Mouse (Mus musculus): ENCODE results near the gene Spata31d1b.

Spata31d1b gene

DNA sequence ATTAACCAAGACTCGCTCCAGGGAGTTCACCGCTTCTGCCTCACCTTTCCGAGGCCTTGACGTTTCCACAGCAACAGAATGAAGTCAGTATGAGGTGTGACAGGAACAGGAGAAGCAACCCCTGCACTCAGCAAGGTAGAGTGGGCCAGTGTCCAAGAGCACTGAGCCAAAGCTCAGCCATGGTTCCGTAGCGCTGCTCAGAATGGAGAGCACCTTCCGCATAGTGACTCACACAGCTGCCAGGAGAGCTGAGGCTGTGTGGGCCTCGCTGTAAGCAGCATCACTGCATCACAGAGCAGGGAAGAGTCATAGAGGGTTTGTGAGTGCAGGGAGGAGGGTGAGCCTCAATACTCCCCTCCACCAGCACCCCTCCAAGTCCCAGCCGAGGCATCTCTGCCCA lies 34.6 kb downstream of the Spata31d1b start, which contains the start of gene 1700014D04Rik:
Gene 1700014D04Rik (minus strand): TSS at position 42 of the 400 bp plus-strand sequence.
- DNase-seq (ENCODE audit: low spot score in 2 of 2), result no peak

DNA sequence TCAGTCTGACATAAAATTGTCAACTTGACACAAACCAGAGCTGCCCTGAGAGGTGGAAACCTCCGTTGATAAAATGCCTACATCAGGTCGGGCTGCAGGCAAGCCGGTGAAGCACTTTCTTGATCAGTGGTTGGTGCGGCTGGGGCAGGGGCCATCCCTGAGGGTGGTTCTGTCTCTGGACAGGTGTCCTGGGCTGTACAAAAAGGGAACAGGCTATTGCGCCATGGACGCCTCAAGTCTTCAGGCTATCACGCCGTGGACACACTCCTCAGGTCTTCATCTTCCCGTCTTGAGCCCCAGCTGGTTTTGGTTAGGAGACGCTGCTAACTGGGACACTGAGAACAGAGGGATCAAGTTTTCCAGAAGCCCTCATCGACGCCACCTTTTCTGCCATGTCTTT lies 38.2 kb downstream of the Spata31d1b start:
- no peak for DNase-seq (ENCODE audit: low spot score in 2 of 2)

DNA sequence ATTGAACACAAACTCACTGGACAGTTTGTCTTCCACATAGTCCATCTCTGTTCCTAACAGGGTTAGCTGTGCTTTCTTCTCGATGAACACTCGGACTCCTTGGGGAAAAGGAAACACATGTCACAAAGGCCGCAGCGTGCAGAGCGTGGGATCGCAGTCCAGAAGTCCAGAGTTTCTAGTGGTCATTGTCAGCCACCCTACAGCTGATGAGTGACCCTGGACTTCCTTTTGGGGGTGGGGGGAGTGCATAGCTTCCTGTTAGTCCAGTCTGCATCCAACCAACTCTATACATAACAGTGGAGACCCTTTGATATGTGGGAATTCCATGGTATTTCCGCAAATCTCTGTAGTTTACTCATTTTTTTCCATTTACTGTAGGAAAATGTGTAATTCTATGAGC lies 44.8 kb downstream of the Spata31d1b start:
- DNase-seq (ENCODE audit: low spot score in 2 of 2), result no peak

DNA sequence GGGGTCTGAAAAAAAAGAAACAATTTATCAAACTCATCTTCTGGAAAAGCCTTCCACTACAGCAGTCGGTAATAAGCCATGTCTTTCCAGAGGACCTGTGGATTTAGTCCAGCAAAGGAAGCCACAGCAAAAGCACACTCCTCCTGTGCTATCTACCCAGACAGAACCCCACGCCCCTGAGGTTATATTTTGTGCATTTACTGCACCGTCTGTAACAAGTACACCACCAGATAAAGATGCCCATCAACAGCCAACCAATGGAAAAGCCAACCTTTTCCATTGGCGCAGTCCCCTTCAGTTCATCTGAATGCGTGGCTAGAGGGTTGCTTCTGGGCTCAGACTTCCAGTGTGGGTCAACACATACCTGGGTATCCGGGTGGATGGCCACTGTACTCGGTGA lies 50.7 kb downstream of the Spata31d1b start:
- peak in 1 of 2 experiments; percentile 49 for DNase-seq (ENCODE audit: low spot score in 2 of 2)

DNA sequence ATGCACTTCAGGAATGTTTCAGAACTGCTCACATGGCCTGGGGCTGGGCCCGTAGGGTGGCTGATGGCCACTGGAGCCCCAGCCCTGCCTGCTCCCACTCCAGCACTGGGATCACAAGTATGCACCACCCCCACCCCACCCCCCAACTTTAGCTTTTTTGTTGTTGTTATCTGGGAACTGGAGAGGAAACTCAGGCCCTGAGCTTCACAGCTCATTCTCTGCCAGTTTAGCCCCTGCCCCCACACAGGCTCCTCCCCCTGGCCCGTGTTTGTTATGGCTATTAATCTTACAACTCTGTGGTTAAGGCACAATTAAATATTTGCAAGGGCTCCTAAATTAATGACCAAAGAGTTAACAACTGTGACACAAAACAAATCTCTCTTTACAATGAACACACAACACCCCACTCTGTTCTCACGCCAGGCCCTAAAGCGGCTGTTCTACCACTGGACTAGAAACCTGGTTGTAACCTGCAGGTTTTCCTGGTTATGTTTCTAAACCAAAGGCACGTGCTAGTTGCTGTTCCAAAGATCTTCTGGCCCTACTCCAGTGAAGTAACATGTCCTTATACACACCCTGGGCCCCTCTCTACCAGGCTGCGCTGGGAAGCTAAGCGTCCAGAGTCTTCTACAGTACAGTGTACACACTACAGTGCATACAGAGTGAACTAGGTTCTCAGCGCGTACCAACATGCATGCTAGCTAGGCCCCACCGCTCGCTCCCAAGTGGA lies 54.9 kb downstream of the Spata31d1b start:
- no peak for DNase-seq (ENCODE audit: low spot score in 2 of 2)

DNA sequence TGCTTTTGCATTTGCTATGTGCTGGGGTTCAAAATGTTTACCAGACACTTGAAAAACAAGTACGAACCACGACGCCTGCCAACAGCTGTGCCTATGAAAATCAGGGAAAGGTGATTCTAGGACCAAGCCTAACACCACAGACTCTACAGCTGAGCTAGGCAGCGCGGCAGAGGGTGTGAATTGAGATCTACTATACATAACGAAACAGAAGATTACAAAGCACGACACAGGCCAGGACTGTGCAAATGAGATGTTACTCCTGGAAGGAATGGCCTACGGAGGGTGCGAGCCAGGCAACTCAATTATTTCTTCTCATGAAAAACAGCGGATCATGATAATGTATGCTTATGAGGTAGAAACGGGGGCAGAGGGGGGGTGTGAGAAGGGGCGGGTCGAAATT lies 56.4 kb downstream of the Spata31d1b start:
- peak; percentile 39 to 49 for DNase-seq (ENCODE audit: low spot score in 2 of 2)

Measured in spleen, postnatal 10 days (tissue).